Mouse (Mus musculus) forebrain, postnatal 0 days (tissue): ENCODE measurements at regions not wholly inside any gene's neighbourhood (a gene's known extent, or its start where the extent isn't known, plus 50 kb on each side); places are given as distances from the start of the nearest gene placed in this dataset.

ENCODE experiments used
- ATAC-seq: fragments of 200-750 bp; cut with Nextera tagmentation; 2 replicates; pipeline ENCODE4 v1.8.0; 2017; ENCODE audit warnings: mild to moderate bottlenecking, moderate library complexity
- DNase-seq: peaks from one replicate; pipeline ENCODE4 v3.0.0-alpha.2; 2015
- H3K27ac ChIP-seq: fragments of 300-500 bp; sonication (generic); 2 replicates; pipeline ENCODE4 v1.5.1; 2014; ENCODE audit warnings: low read depth, mild to moderate bottlenecking, antibody characterized with exemption, low read length, moderate library complexity, mixed read lengths
- H3K27me3 ChIP-seq: fragments of 300-500 bp; sonication (generic); 2 replicates; pipeline ENCODE4 v1.6.1; 2014; ENCODE audit warnings: mild to moderate bottlenecking, low read length, mixed read lengths; ENCODE audit not compliant: insufficient read depth
- H3K36me3 ChIP-seq: fragments of 300-500 bp; sonication (generic); 2 replicates; pipeline ENCODE4 v1.6.1; 2014; ENCODE audit warnings: mild to moderate bottlenecking, moderate library complexity; ENCODE audit not compliant: insufficient read depth
- H3K4me1 ChIP-seq: fragments of 300-500 bp; sonication (generic); 2 replicates; pipeline ENCODE4 v1.6.1; 2014; ENCODE audit warnings: antibody characterized with exemption; ENCODE audit not compliant: insufficient read depth
- H3K4me2 ChIP-seq: fragments of 300-500 bp; sonication (generic); 2 replicates; pipeline ENCODE4 v1.6.1; 2014; ENCODE audit warnings: low read depth, mild to moderate bottlenecking, moderate library complexity
- H3K4me3 ChIP-seq: fragments of 300-500 bp; sonication (generic); 2 replicates; pipeline ENCODE4 v1.5.1; 2014; ENCODE audit warnings: low read depth, low read length, mixed read lengths
- H3K9ac ChIP-seq: fragments of 300-500 bp; sonication (generic); 2 replicates; pipeline ENCODE4 v1.6.1; 2014; ENCODE audit warnings: mild to moderate bottlenecking
- H3K9me3 ChIP-seq: fragments of 300-500 bp; sonication (generic); 2 replicates; pipeline ENCODE4 v1.6.1; 2016; ENCODE audit warnings: low read length
- CTCF ChIP-seq: sonication (generic); IDR thresholded peaks from 2 replicates; pipeline ENCODE4 v1.5.1; 2016; ENCODE audit warnings: antibody characterized with exemption, control low read depth, low read depth
- WGBS: fragments of 180-500 bp; shearing (Covaris S2); extraction: QIAGEN DNeasy Blood & Tissue Kit; methylation state at CpG from one replicate; pipeline ENCODE4 v1.1.7; 2014; 5-methylcytosine and 5-hydroxymethylcytosine counted together

DNA sequence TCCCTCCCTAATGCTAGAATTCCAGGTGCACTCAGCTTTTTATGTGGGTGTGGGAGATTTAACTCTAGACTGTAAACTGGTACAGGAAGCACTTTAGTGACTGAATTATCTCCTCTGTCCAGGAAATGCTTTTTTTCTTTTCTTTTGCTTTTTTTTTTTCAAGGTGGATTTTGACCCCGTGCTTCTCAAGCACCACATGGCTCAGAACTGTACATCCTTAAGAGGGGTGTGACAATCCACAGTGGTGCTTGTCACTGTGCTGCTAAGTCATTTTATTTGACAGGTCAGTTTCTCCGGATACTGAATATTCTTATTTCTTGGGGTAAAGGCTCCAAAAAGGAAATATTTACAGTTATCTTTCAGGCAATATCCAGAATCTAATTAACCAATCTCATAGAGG is 472.0 kb downstream of the Hsfy2 start:
- ATAC-seq (no peak), DNase-seq (no peak)
- Histone ChIP-seq H3K27me3 (no peaks in the 10 kb centered on the region), H3K4me3 (no peak overlapping the region), H3K4me1 (no peaks in the 10 kb centered on the region), H3K9me3 (no peaks in the 10 kb centered on the region), H3K27ac (no peak overlapping the region), H3K4me2 (no peak overlapping the region), H3K9ac (no peak overlapping the region), H3K36me3 (no peaks in the 10 kb centered on the region)
- WGBS, result 82% methylated on average over 2 of the region's 2 CpGs
- no peak for TF ChIP-seq CTCF

- ATAC-seq, result peak; percentile 75; the same call in 1 of the 2 replicates
- H3K4me2 ChIP-seq, result no peak overlapping the region
- H3K9ac ChIP-seq, result no peak overlapping the region
- DNase-seq, result peak; percentile 75
- no peaks in the 10 kb centered on the region for H3K4me1 ChIP-seq
- peak overlapping the region; percentile 50 for H3K27ac ChIP-seq
- no peaks in the 10 kb centered on the region for H3K27me3 ChIP-seq
- H3K4me3 ChIP-seq, result no peak overlapping the region
- H3K36me3 ChIP-seq, result no peaks in the 10 kb centered on the region
- WGBS, result 67% methylated on average over 2 of the region's 2 CpGs
- no peaks in the 10 kb centered on the region for H3K9me3 ChIP-seq
- no peak for TF ChIP-seq CTCF
Observed at GRCm38 (mm10) chr1:56164366-56164765, 472.9 kb downstream of the Hsfy2 start.

- ATAC-seq (0 out of 2 replicates have a peak, but pooled peaks have one; percentile 16), DNase-seq (peak; percentile 22)
- Histone ChIP-seq H3K4me2 (no peak overlapping the region), H3K27me3 (no peaks in the 10 kb centered on the region), H3K9me3 (no peaks in the 10 kb centered on the region), H3K27ac (no peak overlapping the region), H3K9ac (no peak overlapping the region), H3K36me3 (no peaks in the 10 kb centered on the region), H3K4me3 (no peak overlapping the region), H3K4me1 (no peaks in the 10 kb centered on the region; the same call in 1 of the 2 replicates)
- no peak for TF ChIP-seq CTCF
- WGBS, result 28% methylated on average over 7 of the region's 7 CpGs
Observed at GRCm38 (mm10) chr1:56130951-56131350, 506.3 kb downstream of the Hsfy2 start.

GRCm38 (mm10) chr1:56089254-56089834 is 547.9 kb downstream of the Hsfy2 start:
- H3K36me3 ChIP-seq, result no peaks in the 10 kb centered on the region
- no peaks in the 10 kb centered on the region for H3K27me3 ChIP-seq
- 72% methylated on average over 4 of the region's 4 CpGs for WGBS
- ATAC-seq (no peak; the same call in 1 of the 2 replicates), DNase-seq (peak; percentile 36)
- no peaks in the 10 kb centered on the region; the same call in 1 of the 2 replicates for H3K4me1 ChIP-seq
- no peak overlapping the region for H3K4me3 ChIP-seq
- H3K9ac ChIP-seq, result no peak overlapping the region
- H3K27ac ChIP-seq, result no peak overlapping the region
- H3K9me3 ChIP-seq, result no peaks in the 10 kb centered on the region
- no peak for TF ChIP-seq CTCF
- H3K4me2 ChIP-seq, result no peak overlapping the region

DNA sequence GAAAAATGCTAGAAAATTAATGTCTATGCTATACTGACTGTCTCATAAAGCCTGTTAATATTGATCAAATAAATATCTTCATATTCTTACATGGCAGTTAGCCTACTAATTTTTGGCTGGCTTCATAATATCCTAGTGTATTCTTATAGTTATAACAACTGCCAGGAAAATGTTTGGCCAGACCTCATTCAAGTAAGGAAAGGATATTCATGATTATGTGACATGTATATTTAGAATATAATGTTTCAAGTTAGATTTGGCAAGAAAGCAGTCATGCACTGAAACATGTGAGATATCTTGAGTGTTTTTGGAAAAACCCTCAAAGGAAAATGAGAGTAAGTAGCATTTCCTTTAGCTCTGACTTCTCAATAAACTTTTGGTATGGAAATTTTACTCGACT is 548.9 kb downstream of the Hsfy2 start:
- Histone ChIP-seq H3K9me3 (no peaks in the 10 kb centered on the region), H3K27me3 (no peaks in the 10 kb centered on the region), H3K36me3 (no peaks in the 10 kb centered on the region), H3K4me1 (no peaks in the 10 kb centered on the region; the same call in 1 of the 2 replicates), H3K4me3 (no peak overlapping the region), H3K9ac (no peak overlapping the region), H3K27ac (no peak overlapping the region), H3K4me2 (no peak overlapping the region)
- peak; percentile 35 for DNase-seq
- ATAC-seq, result no peak
- no peak for TF ChIP-seq CTCF
- WGBS, result 55% methylated on average over 1 of the region's 1 CpGs

DNA sequence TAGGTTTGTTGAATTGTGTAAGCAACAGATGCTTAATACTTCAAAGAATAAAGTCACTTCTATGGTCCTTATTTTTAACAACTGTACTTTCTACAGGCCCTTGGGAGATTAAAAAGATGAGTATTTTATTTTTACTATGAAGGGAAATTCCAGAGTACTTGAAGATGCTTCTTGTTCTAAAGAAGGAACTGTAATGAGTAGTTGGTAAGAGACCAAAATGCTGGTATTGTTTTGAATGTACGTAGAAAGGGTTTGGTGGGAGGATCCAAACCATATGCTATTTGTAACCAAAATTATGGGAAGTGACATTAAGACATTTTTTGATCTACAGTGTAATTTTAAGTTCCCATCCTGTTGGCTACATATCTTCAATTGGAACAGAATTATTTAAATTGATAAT is 560.5 kb downstream of the Hsfy2 start:
- Histone ChIP-seq H3K9ac (no peak overlapping the region), H3K4me1 (no peaks in the 10 kb centered on the region), H3K4me2 (no peak overlapping the region), H3K27ac (no peak overlapping the region), H3K9me3 (no peaks in the 10 kb centered on the region), H3K36me3 (no peaks in the 10 kb centered on the region), H3K4me3 (no peak overlapping the region), H3K27me3 (no peaks in the 10 kb centered on the region)
- WGBS, result 53% methylated on average over 1 of the region's 1 CpGs
- no peak for TF ChIP-seq CTCF
- DNase-seq, result no peak
- ATAC-seq, result no peak

DNA sequence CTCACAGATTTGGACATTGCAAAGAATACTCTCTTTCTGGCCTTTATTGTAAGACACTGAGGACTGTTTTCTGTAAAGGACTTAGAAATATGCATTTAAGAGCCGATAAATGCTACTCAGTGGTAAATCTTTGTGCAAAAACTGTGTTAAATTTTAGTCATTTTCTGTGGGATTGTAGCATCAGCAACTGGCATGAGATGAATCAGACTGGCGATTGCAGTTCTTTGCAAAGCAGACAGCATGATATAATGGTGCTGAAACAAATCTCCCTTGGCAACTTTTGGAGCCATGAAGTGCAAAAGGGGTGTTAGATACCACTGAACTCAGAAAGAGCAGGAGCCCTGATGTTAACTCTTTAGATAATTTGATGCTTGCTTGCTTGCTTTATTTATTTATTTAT is 565.0 kb downstream of the Hsfy2 start:
- H3K4me3 ChIP-seq, result no peak overlapping the region
- TF ChIP-seq CTCF, result no peak
- no peaks in the 10 kb centered on the region for H3K9me3 ChIP-seq
- H3K4me1 ChIP-seq, result no peaks in the 10 kb centered on the region
- 51% methylated on average over 2 of the region's 2 CpGs for WGBS
- no peaks in the 10 kb centered on the region for H3K36me3 ChIP-seq
- H3K4me2 ChIP-seq, result no peak overlapping the region
- no peak overlapping the region for H3K9ac ChIP-seq
- H3K27me3 ChIP-seq, result no peaks in the 10 kb centered on the region
- ATAC-seq (no peak), DNase-seq (peak; percentile 31)
- no peak overlapping the region for H3K27ac ChIP-seq

- Histone ChIP-seq H3K36me3 (no peaks in the 10 kb centered on the region), H3K4me1 (no peaks in the 10 kb centered on the region), H3K4me2 (no peak overlapping the region), H3K9ac (no peak overlapping the region), H3K27me3 (no peaks in the 10 kb centered on the region), H3K4me3 (no peak overlapping the region), H3K9me3 (no peaks in the 10 kb centered on the region), H3K27ac (no peak overlapping the region)
- no peak for TF ChIP-seq CTCF
- no peak; the same call in 1 of the 2 replicates for ATAC-seq
- WGBS, result 71% methylated on average over 3 of the region's 3 CpGs
- DNase-seq, result peak; percentile 6
Observed at GRCm38 (mm10) chr1:56063474-56063873, 573.8 kb downstream of the Hsfy2 start.
